Mouse (Mus musculus): ENCODE measurements around the gene Slc6a4. TPM values are rescaled to one million over a fixed set of nuclear protein-coding genes. Genes with fewer than 3 reads are reported as not detected.

Gene Slc6a4
- total RNA-seq, 1 experiment, result 0.54 TPM

DNA sequence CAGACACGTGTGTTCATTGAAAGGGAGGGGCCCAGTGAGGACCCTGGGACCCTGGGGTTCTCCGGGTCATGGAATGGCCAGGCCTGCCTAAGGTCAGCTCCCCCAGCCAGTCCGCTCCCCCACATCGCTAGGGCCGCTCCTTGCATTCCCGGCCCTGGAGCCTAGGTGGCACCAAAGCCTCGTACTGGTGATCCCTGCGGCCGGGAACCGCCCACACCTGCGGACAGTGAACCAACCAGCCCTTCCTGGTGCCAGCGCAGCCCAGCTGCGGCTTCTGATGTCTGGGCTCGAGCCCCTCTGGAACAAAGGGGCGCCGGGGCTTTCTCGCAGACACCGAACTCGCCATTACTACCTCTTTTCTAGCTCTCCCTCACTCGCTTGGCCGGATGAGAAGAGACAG, 1.1 kb upstream of the Slc6a4 start:
- Histone ChIP-seq H3K27ac (ENCODE audit: insufficient read depth, low read depth, low read length, poor library complexity, severe bottlenecking) (no peak overlapping the region), H3K4me1 (ENCODE audit: control insufficient read depth in 2 of 2, insufficient read depth in 2 of 2, low read length in 2 of 2, poor library complexity in 1 of 2) (peaks cover 3 to 4% of the 10 kb centered on the region in 2 experiments; a peak in 1 of 4 replicates), H3K9me3 (ENCODE audit: control insufficient read depth, insufficient read depth, low read depth, low read length) (no peaks in the 10 kb centered on the region), H3K9ac (ENCODE audit: insufficient read depth, low read depth, low read length, poor library complexity, severe bottlenecking) (no peak overlapping the region), H3K36me3 (ENCODE audit: control insufficient read depth, insufficient read depth, low read length, poor library complexity, severe bottlenecking) (no peaks in the 10 kb centered on the region), H3K4me3 (ENCODE audit: insufficient read depth in 1 of 2, low read depth in 1 of 2, low read length in 2 of 2, poor library complexity in 1 of 2, severe bottlenecking in 1 of 2) (peak overlapping the region; percentile 31 to 39)
- DNase-seq (ENCODE audit: low read depth, low spot score), result peak; percentile 69
- in situ Hi-C loops (cut with MboI; ENCODE audit: low sequenced_read_pairs in 2 of 2, unreplicated experiment in 2 of 2), result no loop called here
- TF ChIP-seq CHD2 (IDR thresholded peaks at IDR 0.05; ENCODE audit: low read depth, low read length) (no peak), ZC3H11A (IDR thresholded peaks at IDR 0.05; ENCODE audit: borderline replicate concordance, low read depth, low read length) (0 out of 2 replicates have a peak, but pooled peaks have one; percentile 37)

DNA sequence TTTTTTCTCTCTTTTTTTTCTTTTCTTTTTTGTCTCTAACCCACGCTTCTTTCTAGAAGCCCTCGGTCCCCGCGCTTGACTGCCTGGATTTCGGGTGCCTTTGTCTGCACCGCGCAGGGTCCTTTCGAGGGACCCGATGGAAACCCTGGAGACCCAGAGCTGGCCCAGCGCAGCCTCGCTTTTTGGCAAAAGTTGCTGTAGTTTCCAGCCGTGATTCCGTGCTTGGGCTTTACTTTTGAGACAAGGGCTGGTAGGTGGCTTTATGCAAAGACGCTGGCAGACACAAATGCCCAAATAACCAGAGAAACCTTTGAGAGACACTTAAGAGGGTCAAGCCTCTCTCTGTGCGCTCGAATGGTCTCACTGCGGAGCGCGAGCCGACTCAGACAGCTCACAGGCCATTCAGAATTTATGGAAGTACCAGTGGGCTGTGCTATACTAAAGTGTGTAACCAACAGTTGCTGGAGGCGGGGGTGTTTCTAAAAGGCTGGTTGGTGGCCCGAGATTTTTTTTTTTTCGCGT, 363 bp downstream of the Slc6a4 start:
- in situ Hi-C loops (cut with MboI; ENCODE audit: low sequenced_read_pairs in 2 of 2, unreplicated experiment in 2 of 2), result no loop called here
- peak overlapping the region; percentile 20 to 34; a peak in 3 of 4 replicates for H3K4me3 ChIP-seq (ENCODE audit: insufficient read depth in 1 of 2, low read depth in 1 of 2, low read length in 2 of 2, poor library complexity in 1 of 2, severe bottlenecking in 1 of 2)
- peaks cover 3 to 4% of the 10 kb centered on the region in 2 experiments; a peak in 1 of 4 replicates for H3K4me1 ChIP-seq (ENCODE audit: control insufficient read depth in 2 of 2, insufficient read depth in 2 of 2, low read length in 2 of 2, poor library complexity in 1 of 2)
- H3K9me3 ChIP-seq (ENCODE audit: control insufficient read depth, insufficient read depth, low read depth, low read length), result no peaks in the 10 kb centered on the region
- H3K36me3 ChIP-seq (ENCODE audit: control insufficient read depth, insufficient read depth, low read length, poor library complexity, severe bottlenecking), result no peaks in the 10 kb centered on the region
- no peak overlapping the region for H3K9ac ChIP-seq (ENCODE audit: insufficient read depth, low read depth, low read length, poor library complexity, severe bottlenecking)
- peak; percentile 21 for DNase-seq (ENCODE audit: low read depth, low spot score)
- H3K27ac ChIP-seq (ENCODE audit: insufficient read depth, low read depth, low read length, poor library complexity, severe bottlenecking), result no peak overlapping the region
- TF ChIP-seq ZC3H11A (IDR thresholded peaks at IDR 0.05; ENCODE audit: borderline replicate concordance, low read depth, low read length), result no peak
- no peak for TF ChIP-seq MAFK (IDR thresholded peaks at IDR 0.05; ENCODE audit: insufficient read depth, low read depth, low read length)
- no peak for TF ChIP-seq CHD2 (IDR thresholded peaks at IDR 0.05; ENCODE audit: low read depth, low read length)
- TF ChIP-seq ZNF384 (IDR thresholded peaks at IDR 0.05; ENCODE audit: low read depth, low read length), result no peak
- TF ChIP-seq HCFC1 (IDR thresholded peaks at IDR 0.05; ENCODE audit: borderline replicate concordance, insufficient read depth, low read length), result no peak

DNA sequence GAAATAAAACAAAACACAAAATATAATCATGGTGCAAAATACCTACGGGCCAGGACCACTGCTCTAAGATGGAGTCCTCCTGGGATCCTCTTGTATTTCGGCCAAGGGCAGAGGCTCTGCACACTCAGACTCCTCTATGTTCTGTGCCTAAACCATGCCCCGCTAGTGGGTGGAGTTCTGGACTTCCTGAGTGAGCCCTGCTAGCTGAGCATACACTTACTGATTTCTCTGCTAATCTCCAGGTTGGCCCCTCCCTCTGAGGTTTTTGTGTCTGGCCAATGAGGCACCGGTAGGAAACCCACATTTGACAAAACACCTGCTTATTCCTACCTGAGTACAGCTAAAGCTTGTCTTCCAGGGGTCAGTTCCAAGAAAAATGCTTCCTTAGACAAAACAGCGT, 2.3 kb downstream of the Slc6a4 start:
- no peaks in the 10 kb centered on the region for H3K36me3 ChIP-seq (ENCODE audit: control insufficient read depth, insufficient read depth, low read length, poor library complexity, severe bottlenecking)
- TF ChIP-seq ZC3H11A (IDR thresholded peaks at IDR 0.05; ENCODE audit: borderline replicate concordance, low read depth, low read length) (no peak), MAFK (IDR thresholded peaks at IDR 0.05; ENCODE audit: insufficient read depth, low read depth, low read length) (no peak), ZNF384 (IDR thresholded peaks at IDR 0.05; ENCODE audit: low read depth, low read length) (no peak), CHD2 (IDR thresholded peaks at IDR 0.05; ENCODE audit: low read depth, low read length) (no peak), HCFC1 (IDR thresholded peaks at IDR 0.05; ENCODE audit: borderline replicate concordance, insufficient read depth, low read length) (no peak)
- H3K9ac ChIP-seq (ENCODE audit: insufficient read depth, low read depth, low read length, poor library complexity, severe bottlenecking), result no peak overlapping the region
- H3K4me1 ChIP-seq (ENCODE audit: control insufficient read depth in 2 of 2, insufficient read depth in 2 of 2, low read length in 2 of 2, poor library complexity in 1 of 2), result peaks cover 0 to 4% of the 10 kb centered on the region in 2 experiments; a peak in 1 of 4 replicates
- no peak overlapping the region for H3K27ac ChIP-seq (ENCODE audit: insufficient read depth, low read depth, low read length, poor library complexity, severe bottlenecking)
- DNase-seq (ENCODE audit: low read depth, low spot score), result no peak
- H3K4me3 ChIP-seq (ENCODE audit: insufficient read depth in 1 of 2, low read depth in 1 of 2, low read length in 2 of 2, poor library complexity in 1 of 2, severe bottlenecking in 1 of 2), result no peak overlapping the region
- in situ Hi-C loops (cut with MboI; ENCODE audit: low sequenced_read_pairs in 2 of 2, unreplicated experiment in 2 of 2), result no loop called here
- H3K9me3 ChIP-seq (ENCODE audit: control insufficient read depth, insufficient read depth, low read depth, low read length), result no peaks in the 10 kb centered on the region

DNA sequence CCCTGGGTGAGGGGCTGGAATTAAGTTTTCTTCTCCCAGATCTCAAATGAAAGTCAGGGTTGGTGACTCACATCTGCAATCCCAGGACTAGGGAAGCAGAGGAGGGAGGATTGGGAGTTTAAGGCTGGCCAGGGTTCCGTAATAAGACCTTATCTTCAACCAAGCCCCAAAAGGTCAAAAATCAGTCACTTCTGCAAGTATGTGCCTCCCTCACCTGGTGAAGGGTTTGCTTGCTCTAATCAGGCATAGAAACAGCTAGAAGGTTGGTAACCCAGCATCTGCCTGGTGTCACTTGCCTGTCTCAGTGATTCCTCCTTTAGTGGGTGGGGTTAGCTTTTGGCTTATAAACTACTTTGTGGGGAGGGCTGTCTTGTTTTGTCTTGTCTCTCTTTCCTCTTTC, 4.0 kb downstream of the Slc6a4 start:
- TF ChIP-seq CHD2 (IDR thresholded peaks at IDR 0.05; ENCODE audit: low read depth, low read length), result no peak
- TF ChIP-seq MAFK (IDR thresholded peaks at IDR 0.05; ENCODE audit: insufficient read depth, low read depth, low read length), result no peak
- no peak for TF ChIP-seq ZC3H11A (IDR thresholded peaks at IDR 0.05; ENCODE audit: borderline replicate concordance, low read depth, low read length)
- Histone ChIP-seq H3K4me1 (ENCODE audit: control insufficient read depth in 2 of 2, insufficient read depth in 2 of 2, low read length in 2 of 2, poor library complexity in 1 of 2) (peaks cover 0 to 4% of the 10 kb centered on the region in 2 experiments; a peak in 1 of 4 replicates), H3K27ac (ENCODE audit: insufficient read depth, low read depth, low read length, poor library complexity, severe bottlenecking) (no peak overlapping the region), H3K4me3 (ENCODE audit: insufficient read depth in 1 of 2, low read depth in 1 of 2, low read length in 2 of 2, poor library complexity in 1 of 2, severe bottlenecking in 1 of 2) (no peak overlapping the region), H3K9me3 (ENCODE audit: control insufficient read depth, insufficient read depth, low read depth, low read length) (no peaks in the 10 kb centered on the region), H3K36me3 (ENCODE audit: control insufficient read depth, insufficient read depth, low read length, poor library complexity, severe bottlenecking) (no peaks in the 10 kb centered on the region), H3K9ac (ENCODE audit: insufficient read depth, low read depth, low read length, poor library complexity, severe bottlenecking) (no peak overlapping the region)
- DNase-seq (ENCODE audit: low read depth, low spot score), result no peak
- in situ Hi-C loops (cut with MboI; ENCODE audit: low sequenced_read_pairs in 2 of 2, unreplicated experiment in 2 of 2), result no loop called here

GRCm38 (mm10) chr11:77005881-77006280, 7.5 kb downstream of the Slc6a4 start:
- in situ Hi-C loops (cut with MboI; ENCODE audit: low sequenced_read_pairs in 2 of 2, unreplicated experiment in 2 of 2), result no loop called here

More at GRCm38 (mm10) chr11:77005881-77006280, 7.5 kb downstream of the Slc6a4 start:
- Histone ChIP-seq H3K4me1 (ENCODE audit: control insufficient read depth in 2 of 2, insufficient read depth in 2 of 2, low read length in 2 of 2, poor library complexity in 1 of 2) (no peaks in the 10 kb centered on the region), H3K36me3 (ENCODE audit: control insufficient read depth, insufficient read depth, low read length, poor library complexity, severe bottlenecking) (no peaks in the 10 kb centered on the region), H3K9ac (ENCODE audit: insufficient read depth, low read depth, low read length, poor library complexity, severe bottlenecking) (no peak overlapping the region), H3K9me3 (ENCODE audit: control insufficient read depth, insufficient read depth, low read depth, low read length) (no peaks in the 10 kb centered on the region), H3K27ac (ENCODE audit: insufficient read depth, low read depth, low read length, poor library complexity, severe bottlenecking) (no peak overlapping the region), H3K4me3 (ENCODE audit: insufficient read depth in 1 of 2, low read depth in 1 of 2, low read length in 2 of 2, poor library complexity in 1 of 2, severe bottlenecking in 1 of 2) (no peak overlapping the region)
- TF ChIP-seq CHD2 (IDR thresholded peaks at IDR 0.05; ENCODE audit: low read depth, low read length), result no peak
- no peak for TF ChIP-seq ZC3H11A (IDR thresholded peaks at IDR 0.05; ENCODE audit: borderline replicate concordance, low read depth, low read length)
- no peak for TF ChIP-seq HCFC1 (IDR thresholded peaks at IDR 0.05; ENCODE audit: borderline replicate concordance, insufficient read depth, low read length)
- no peak for TF ChIP-seq MAFK (IDR thresholded peaks at IDR 0.05; ENCODE audit: insufficient read depth, low read depth, low read length)
- no peak for TF ChIP-seq ZNF384 (IDR thresholded peaks at IDR 0.05; ENCODE audit: low read depth, low read length)
- no peak for DNase-seq (ENCODE audit: low read depth, low spot score)

Measured in ES-E14 (cell line).